Mouse (Mus musculus) midbrain, embryonic 16.5 days (tissue): ENCODE measurements at regions not wholly inside any gene's neighbourhood (a gene's known extent, or its start where the extent isn't known, plus 50 kb on each side); places are given as distances from the start of the nearest gene placed in this dataset.

ENCODE experiments used
- ATAC-seq: fragments of 200-750 bp; cut with Nextera tagmentation; 2 replicates; pipeline ENCODE4 v1.8.0; 2017; ENCODE audit warnings: moderate TSS enrichment
- H3K27ac ChIP-seq: fragments of 300-500 bp; sonication (generic); 2 replicates; pipeline ENCODE4 v1.5.1; 2014; ENCODE audit warnings: mild to moderate bottlenecking, low read length, mixed read lengths
- H3K27me3 ChIP-seq: fragments of 300-500 bp; sonication (generic); 2 replicates; pipeline ENCODE4 v1.6.1; 2014; ENCODE audit warnings: low read depth, low read length, mixed read lengths; ENCODE audit not compliant: control insufficient read depth, insufficient read depth
- H3K36me3 ChIP-seq: fragments of 300-500 bp; sonication (generic); 2 replicates; pipeline ENCODE4 v1.6.1; 2014; ENCODE audit warnings: mild to moderate bottlenecking, low read length, moderate library complexity, mixed read lengths; ENCODE audit not compliant: control insufficient read depth, insufficient read depth
- H3K4me1 ChIP-seq: fragments of 300-500 bp; sonication (generic); 2 replicates; pipeline ENCODE4 v1.6.1; 2014; ENCODE audit warnings: mild to moderate bottlenecking, low read length, mixed read lengths; ENCODE audit not compliant: control insufficient read depth, insufficient read depth
- H3K4me2 ChIP-seq: fragments of 300-500 bp; sonication (generic); 2 replicates; pipeline ENCODE4 v1.6.1; 2014; ENCODE audit warnings: mild to moderate bottlenecking, low read length, mixed read lengths
- H3K4me3 ChIP-seq: fragments of 300-500 bp; sonication (generic); 2 replicates; pipeline ENCODE4 v1.5.1; 2014; ENCODE audit warnings: low read depth, mild to moderate bottlenecking, low read length, moderate library complexity, mixed read lengths
- H3K9ac ChIP-seq: fragments of 300-500 bp; sonication (generic); 2 replicates; pipeline ENCODE4 v1.6.1; 2014; ENCODE audit warnings: low read depth, low read length, mixed read lengths
- H3K9me3 ChIP-seq: fragments of 300-500 bp; sonication (generic); replicated peaks from 2 replicates; pipeline ENCODE4 v1.6.1; 2014; ENCODE audit warnings: mild to moderate bottlenecking, low read length, mixed read lengths; ENCODE audit not compliant: control insufficient read depth, poor library complexity, severe bottlenecking
- WGBS: fragments of 180-500 bp; shearing (Covaris S2); extraction: QIAGEN DNeasy Blood & Tissue Kit; methylation state at CpG from one replicate; pipeline ENCODE4 v1.1.7; 2014; 5-methylcytosine and 5-hydroxymethylcytosine counted together

- Histone ChIP-seq H3K9ac (no peak overlapping the region), H3K4me3 (no peak overlapping the region), H3K36me3 (no peaks in the 10 kb centered on the region), H3K27me3 (no peaks in the 10 kb centered on the region), H3K9me3 (no peaks in the 10 kb centered on the region), H3K4me1 (no peaks in the 10 kb centered on the region), H3K4me2 (no peak overlapping the region), H3K27ac (no peak overlapping the region)
- no peak for ATAC-seq
- 98% methylated on average over 4 of the region's 4 CpGs for WGBS
These were observed 51.6 kb upstream of the Pde3a start for GRCm38 (mm10) chr6:141197501-141197900.
